11 mouse cellular contexts compared by ENCODE assay signal in genomic region chr10:111636283-111636682, GRCm38 (mm10).
DNase-seq lines count a peak whose midpoint lies in the region; ATAC-seq and TF ChIP-seq lines count a peak whose summit lies in the region.
"Had no signal": no experiment of that assay in that cellular context is flagged by ENCODE, and none has a peak within 500 bp of the region (broad histone marks: within the 10 kb centered on the region; RNA-seq: fewer than 3 reads in every experiment).

No protein-coding gene starts in this region.

- 70% methylated on average over 14 of the region's 14 CpGs for WGBS in small intestine, adult 2 months
- WGBS in midbrain, embryonic 15.5 days, result 67% methylated on average over 14 of the region's 14 CpGs

- peak; percentile 42 for TF ChIP-seq CTCF in gastrocnemius, adult 2 months (IDR thresholded peaks at IDR 0.05)
- TF ChIP-seq CTCF in brain, embryonic 14.5 days (IDR thresholded peaks at IDR 0.05; ENCODE audit: borderline replicate concordance, extremely low read depth, insufficient read depth, insufficient read length), result peak; percentile 7; the same call in 1 of the 2 replicates
- TF ChIP-seq CTCF in small intestine, adult 2 months (IDR thresholded peaks at IDR 0.05; ENCODE audit: extremely low read depth, insufficient read length, insufficient replicate concordance, low read depth, low read length), result peak; percentile 43; the same call in 1 of the 2 replicates

- no peak for ATAC-seq in midbrain, embryonic 15.5 days (replicated peaks)

- intact Hi-C loops in gastrocnemius, adult 2 months (cut with DNase I), result no loop called here

- H3K9me3 ChIP-seq in midbrain, embryonic 15.5 days, result no peaks in the 10 kb centered on the region
- H3K9me3 ChIP-seq: forebrain, embryonic 10.5 days; G1E had no signal

- no peak overlapping the region for H3K9ac ChIP-seq in midbrain, embryonic 15.5 days

- no peaks in the 10 kb centered on the region for H3K27me3 ChIP-seq in small intestine, adult 2 months (ENCODE audit: control insufficient read depth, insufficient read depth, low read length)
- H3K27me3 ChIP-seq in midbrain, embryonic 15.5 days (replicated peaks), result no peaks in the 10 kb centered on the region

- DNase-seq in gastrocnemius, adult 2 months, result peak; percentile 26
- no peak for DNase-seq in gastrocnemius, postnatal 10 days
- DNase-seq in B cell, adult 2 months, result peak; percentile 56 to 60
- DNase-seq in brain, embryonic 14.5 days (ENCODE audit: low read depth), result no peak
- DNase-seq in right cerebral cortex, adult 18-20 months, result no peak
- DNase-seq in layer of hippocampus, adult 9-10 months (ENCODE audit: low spot score), result no peak

- peaks cover 4% of the 10 kb centered on the region; the same call in 1 of the 2 replicates for H3K4me1 ChIP-seq in small intestine, adult 2 months (ENCODE audit: control insufficient read depth, insufficient read depth, insufficient read length, low read length)
- no peaks in the 10 kb centered on the region for H3K4me1 ChIP-seq in midbrain, embryonic 15.5 days
- H3K4me1 ChIP-seq: forebrain, embryonic 10.5 days had no signal

- H3K4me2 ChIP-seq in midbrain, embryonic 15.5 days, result no peak overlapping the region

- H3K27ac ChIP-seq in gastrocnemius, adult 2 months, result no peak overlapping the region
- no peak overlapping the region for H3K27ac ChIP-seq in small intestine, adult 2 months (ENCODE audit: insufficient read depth, low read depth, low read length)
- no peak overlapping the region for H3K27ac ChIP-seq in midbrain, embryonic 15.5 days
- H3K27ac ChIP-seq: forebrain, embryonic 10.5 days; macrophage had no signal

- H3K4me3 ChIP-seq in gastrocnemius, adult 2 months, result no peak overlapping the region
- H3K4me3 ChIP-seq in small intestine, adult 2 months (ENCODE audit: low read depth, low read length), result no peak overlapping the region
- no peak overlapping the region for H3K4me3 ChIP-seq in midbrain, embryonic 15.5 days
- H3K4me3 ChIP-seq: forebrain, embryonic 10.5 days had no signal

- no peak for TF ChIP-seq POLR2A in brain, embryonic 14.5 days (IDR thresholded peaks at IDR 0.05; ENCODE audit: borderline replicate concordance, extremely low read depth, insufficient read depth, insufficient read length, poor library complexity, severe bottlenecking)
- no peak for TF ChIP-seq POLR2A in small intestine, adult 2 months (IDR thresholded peaks at IDR 0.05; ENCODE audit: low read depth, low read length)

- no peaks in the 10 kb centered on the region for H3K36me3 ChIP-seq in small intestine, adult 2 months (ENCODE audit: control insufficient read depth, insufficient read depth, low read length)
- no peaks in the 10 kb centered on the region for H3K36me3 ChIP-seq in midbrain, embryonic 15.5 days (replicated peaks)
- H3K36me3 ChIP-seq: forebrain, embryonic 10.5 days; G1E had no signal

Comparison
In these comparisons a context has a peak if more than half of its experiments do, and no peak if none do; other contexts are left out.
1. DNase-seq: peak in gastrocnemius, adult 2 months (single experiment) and B cell, adult 2 months (2 of 2); none in gastrocnemius, postnatal 10 days (single experiment), brain, embryonic 14.5 days (single experiment), right cerebral cortex, adult 18-20 months (single experiment) and layer of hippocampus, adult 9-10 months (single experiment).
2. Peak in every context shown above with its lines, with median percentiles within 50 percentile points of each other: CTCF ChIP-seq.